Mouse (Mus musculus) urinary bladder, postnatal 14 days (tissue): ENCODE measurements at regions not wholly inside any gene's neighbourhood (a gene's known extent, or its start where the extent isn't known, plus 50 kb on each side); places are given as distances from the start of the nearest gene placed in this dataset.

ENCODE experiments used
- DNase-seq: peaks from one replicate; pipeline ENCODE4 v3.0.0; 2021; ENCODE audit warnings: low spot score

- DNase-seq = no peak
Observed at GRCm38 (mm10) chr7:117106691-117107191, 274.0 kb upstream of the Xylt1 start.

GRCm38 (mm10) chr7:117108391-117108790, 272.4 kb upstream of the Xylt1 start:
- no peak for DNase-seq

- DNase-seq = no peak
Observed at GRCm38 (mm10) chr7:117127728-117128127, 253.1 kb upstream of the Xylt1 start.

GRCm38 (mm10) chr7:117134869-117135268, 245.9 kb upstream of the Xylt1 start:
- no peak for DNase-seq

GRCm38 (mm10) chr7:117138681-117139080, 242.1 kb upstream of the Xylt1 start:
- no peak for DNase-seq

- DNase-seq = peak; percentile 58
Observed at GRCm38 (mm10) chr7:117139245-117139970, 241.4 kb upstream of the Xylt1 start.

GRCm38 (mm10) chr7:117139971-117140247, 240.9 kb upstream of the Xylt1 start:
- no peak for DNase-seq

- no peak for DNase-seq
Observed at GRCm38 (mm10) chr7:117146809-117147208, 234.0 kb upstream of the Xylt1 start.

- DNase-seq = no peak
Observed at GRCm38 (mm10) chr7:117150355-117150754, 230.4 kb upstream of the Xylt1 start.

GRCm38 (mm10) chr7:117153826-117154550, 226.8 kb upstream of the Xylt1 start:
- no peak for DNase-seq

GRCm38 (mm10) chr7:117161193-117161908, 219.4 kb upstream of the Xylt1 start:
- DNase-seq = no peak

GRCm38 (mm10) chr7:117174811-117175422, 205.9 kb upstream of the Xylt1 start:
- DNase-seq = no peak

- DNase-seq = no peak
Observed at GRCm38 (mm10) chr7:117184011-117184410, 196.8 kb upstream of the Xylt1 start.

- no peak for DNase-seq
Observed at GRCm38 (mm10) chr7:117185891-117186290, 194.9 kb upstream of the Xylt1 start.

GRCm38 (mm10) chr7:117196611-117197010, 184.2 kb upstream of the Xylt1 start:
- no peak for DNase-seq

GRCm38 (mm10) chr7:117226294-117226693, 154.5 kb upstream of the Xylt1 start:
- DNase-seq = no peak

GRCm38 (mm10) chr7:117229619-117230018, 151.2 kb upstream of the Xylt1 start:
- DNase-seq = no peak

- peak; percentile 22 for DNase-seq
Observed at GRCm38 (mm10) chr7:117256819-117257218, 124.0 kb upstream of the Xylt1 start.

GRCm38 (mm10) chr7:117258557-117258956, 122.2 kb upstream of the Xylt1 start:
- peak; percentile 10 for DNase-seq

GRCm38 (mm10) chr7:117259151-117259550, 121.6 kb upstream of the Xylt1 start:
- no peak for DNase-seq

GRCm38 (mm10) chr7:117259674-117260294, 121.0 kb upstream of the Xylt1 start:
- no peak for DNase-seq

GRCm38 (mm10) chr7:117260596-117260995, 120.2 kb upstream of the Xylt1 start:
- no peak for DNase-seq
